Mouse (Mus musculus) CH12.LX (cell line): ENCODE data around the gene Zscan10. TPM values are rescaled to one million over a fixed set of nuclear protein-coding genes. Genes with fewer than 3 reads are reported as not detected.

Experiments
- DNase-seq: peaks from one replicate; pipeline ENCODE4 v3.0.0-alpha.2; 2013; ENCODE audit errors: extremely low read depth
- H3K27ac ChIP-seq: 2 replicates; pipeline ENCODE4 v1.5.1; 2012; ENCODE audit warnings: low read depth, mild to moderate bottlenecking, control low read depth, moderate library complexity; ENCODE audit not compliant: insufficient read depth
- H3K27me3 ChIP-seq: replicated peaks from 2 replicates; pipeline ENCODE3; 2012; ENCODE audit warnings: inconsistent platforms
- H3K36me3 ChIP-seq, 2 experiments: replicated peaks in 1 of 2; 2 replicates each; pipeline versions ENCODE3 to v1.6.1; 2012; ENCODE audit warnings: inconsistent platforms in 1 of 2, low read length in 1 of 2, mild to moderate bottlenecking in 1 of 2, mixed read lengths in 1 of 2, moderate library complexity in 1 of 2; ENCODE audit not compliant: control insufficient read depth in 1 of 2, insufficient read depth in 1 of 2
- H3K4me1 ChIP-seq, 2 experiments: 2 replicates each; pipeline ENCODE4 v1.6.1; 2012; ENCODE audit warnings: inconsistent platforms in 1 of 2, moderate library complexity in 1 of 2; ENCODE audit not compliant: insufficient read depth in 2 of 2, control insufficient read depth in 1 of 2
- H3K4me2 ChIP-seq: 2 replicates; pipeline ENCODE4 v1.6.1; 2012; ENCODE audit warnings: low read depth, mild to moderate bottlenecking, control low read depth; ENCODE audit not compliant: poor library complexity, insufficient read depth, severe bottlenecking
- H3K4me3 ChIP-seq, 3 experiments: fragments of 150-350 bp in 1 of 3; sonication (generic) in 1 of 3; replicated peaks in 1 of 3; 2 replicates each; pipeline versions ENCODE3 to v1.5.1; 2011 to 2012; ENCODE audit warnings: low read depth in 2 of 3, low read length in 2 of 3, mild to moderate bottlenecking in 2 of 3, moderate library complexity in 2 of 3, control low read depth in 1 of 3, improper control_type of control experiment in 1 of 3, inconsistent platforms in 1 of 3, mixed read lengths in 1 of 3; ENCODE audit not compliant: poor library complexity in 1 of 3
- H3K79me2 ChIP-seq: replicated peaks from 2 replicates; pipeline ENCODE4 v1.6.1; 2012; ENCODE audit warnings: mild to moderate bottlenecking, moderate library complexity; ENCODE audit not compliant: control insufficient read depth, poor library complexity, insufficient read depth, severe bottlenecking; ENCODE audit errors: extremely low read depth
- H3K9ac ChIP-seq: 2 replicates; pipeline ENCODE4 v1.6.1; 2012; ENCODE audit warnings: low read depth, mild to moderate bottlenecking, control low read depth, moderate library complexity; ENCODE audit not compliant: insufficient read depth
- H3K9me3 ChIP-seq: replicated peaks from 2 replicates; pipeline ENCODE3; 2012; ENCODE audit warnings: low read length, inconsistent platforms, mixed read lengths
- CHD2 ChIP-seq: IDR thresholded peaks from 2 replicates; pipeline ENCODE4 v1.6.1; 2011; ENCODE audit warnings: low read length, improper control_type of control experiment
- E2F4 ChIP-seq: IDR thresholded peaks from 2 replicates; pipeline ENCODE4 v1.6.1; 2011; ENCODE audit warnings: low read depth, low read length, improper control_type of control experiment; ENCODE audit not compliant: insufficient replicate concordance
- EP300 ChIP-seq: IDR thresholded peaks from 2 replicates; pipeline ENCODE4 v1.6.1; 2011; ENCODE audit warnings: low read length, improper control_type of control experiment
- GABPA ChIP-seq: IDR thresholded peaks from 2 replicates; pipeline ENCODE4 v1.6.1; 2012; ENCODE audit warnings: low read depth, low read length, improper control_type of control experiment, inconsistent platforms; ENCODE audit not compliant: insufficient replicate concordance
- JUN ChIP-seq: IDR thresholded peaks from 2 replicates; pipeline ENCODE4 v1.6.1; 2011; ENCODE audit warnings: low read depth, mild to moderate bottlenecking, low read length, improper control_type of control experiment, moderate library complexity; ENCODE audit not compliant: insufficient read depth
- MAFK ChIP-seq: IDR thresholded peaks from 2 replicates; pipeline ENCODE4 v1.6.1; 2011; ENCODE audit warnings: low read length, improper control_type of control experiment; ENCODE audit not compliant: insufficient replicate concordance
- MXI1 ChIP-seq: IDR thresholded peaks from 2 replicates; pipeline ENCODE4 v1.6.1; 2011; ENCODE audit warnings: mild to moderate bottlenecking, low read depth, low read length, improper control_type of control experiment
- MYC ChIP-seq: IDR thresholded peaks from 2 replicates; pipeline ENCODE4 v1.6.1; 2011; ENCODE audit warnings: low read depth, mild to moderate bottlenecking, improper control_type of control experiment, low read length
- RCOR1 ChIP-seq: conservative IDR thresholded peaks from 2 replicates; pipeline ENCODE4 v1.6.1; 2012; ENCODE audit warnings: low read depth, mild to moderate bottlenecking, inconsistent platforms, low read length, improper control_type of control experiment
- UBTF ChIP-seq: IDR thresholded peaks from 2 replicates; pipeline ENCODE4 v1.6.1; 2012; ENCODE audit warnings: low read depth, mild to moderate bottlenecking, inconsistent platforms, low read length, improper control_type of control experiment, moderate library complexity
- ZC3H11A ChIP-seq: IDR thresholded peaks from 2 replicates; pipeline ENCODE4 v1.6.1; 2012; ENCODE audit warnings: low read depth, mild to moderate bottlenecking, inconsistent platforms, low read length, improper control_type of control experiment
- ZNF384 ChIP-seq: IDR thresholded peaks from 2 replicates; pipeline ENCODE4 v1.6.1; 2012; ENCODE audit warnings: low read depth, low read length, improper control_type of control experiment, inconsistent platforms
- dilution Hi-C: fragments of 300-500 bp; cut with MboI; formaldehyde crosslinking; loops from 2 replicates; pipeline ENCODE4 v1.14.3; 2020; ENCODE audit warnings: low sequenced_read_pairs; ENCODE audit not compliant: extremely low pct_unique_long_range_greater_than_20kb, extremely low pct_ligation_motif_present
- in situ Hi-C: fragments of 300-500 bp; cut with MboI; formaldehyde crosslinking; loops from 3 replicates; pipeline ENCODE4 v1.14.3; 2019; ENCODE audit warnings: low sequenced_read_pairs, low pct_ligation_motif_present, low pct_unique_long_range_greater_than_20kb, mixed read lengths
- polyA plus RNA-seq: library from polyadenylated mRNA; unstranded; fragments of >175 nt; gene quantifications from 2 replicates; pipeline ENCODE4 v1.2.1, GENCODE M21; 2012; ENCODE audit warnings: low read depth; ENCODE audit not compliant: insufficient read length
- total RNA-seq, 2 experiments: library from RNA; depleted of rRNA; stranded (reverse); fragments of 300-350 nt in 1 of 2; fragments of >200 nt in 1 of 2; gene quantifications; 2 replicates each; pipeline ENCODE4 v1.2.3; 2012 to 2014

The Zscan10 gene
- total and polyA plus RNA-seq, 3 experiments, result not detected

DNA sequence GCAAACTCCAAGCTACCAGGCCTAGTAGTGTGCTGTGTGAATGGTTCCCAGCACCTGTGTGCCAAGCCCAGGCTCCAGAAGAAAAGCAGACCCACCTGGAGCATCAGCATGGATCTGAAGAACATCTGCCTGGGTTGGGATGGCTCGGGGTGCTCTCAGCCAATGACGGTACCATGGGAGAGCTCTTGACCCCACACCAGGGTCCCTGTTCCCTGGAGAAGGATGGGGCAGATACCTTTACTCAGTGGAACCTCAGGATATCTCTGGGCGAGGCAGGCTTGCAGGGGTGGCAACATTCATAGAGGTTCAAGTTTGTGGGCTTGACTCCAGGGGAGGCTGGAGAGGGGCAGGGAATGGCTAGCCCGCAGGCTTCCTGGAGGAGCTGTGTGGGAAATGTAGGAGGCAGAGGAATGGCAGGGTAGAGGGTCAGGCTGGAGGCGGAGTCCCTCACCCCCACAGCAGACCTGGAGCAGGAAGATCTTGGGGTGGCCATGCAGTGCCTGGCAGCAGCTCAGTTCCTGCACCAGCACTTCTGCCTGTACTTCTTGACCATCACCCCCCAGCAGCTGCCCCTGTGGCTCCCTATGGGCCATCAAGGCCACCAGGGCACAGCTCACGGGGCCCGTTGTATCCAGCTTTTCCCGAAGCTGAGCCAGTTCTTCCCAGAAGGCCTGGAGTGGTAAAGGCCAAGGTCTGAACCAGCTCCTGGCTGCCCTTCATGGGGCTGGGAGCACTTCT is 47.6 kb upstream of the Zscan10 start:
- dilution Hi-C loops (no loop called here), in situ Hi-C loops (loop anchor here (10.0 kb wide), 1 partner anchor 368 kb away; no protein-coding TSS in a partner anchor)
- DNase-seq, result no peak
- no peaks in the 10 kb centered on the region for H3K79me2 ChIP-seq
- H3K9me3 ChIP-seq, result no peaks in the 10 kb centered on the region
- no peak overlapping the region for H3K9ac ChIP-seq
- H3K36me3 ChIP-seq, result peaks cover 20 to 42% of the 10 kb centered on the region in 2 experiments
- no peak overlapping the region for H3K27ac ChIP-seq
- H3K4me3 ChIP-seq, result no peak overlapping the region
- H3K4me2 ChIP-seq, result no peak overlapping the region
- no peaks in the 10 kb centered on the region for H3K27me3 ChIP-seq
- peaks cover 0 to 19% of the 10 kb centered on the region in 2 experiments; a peak in 3 of 4 replicates for H3K4me1 ChIP-seq
- no peak for TF ChIP-seq MAFK
- no peak for TF ChIP-seq MXI1
- TF ChIP-seq CHD2, result no peak
- no peak for TF ChIP-seq ZC3H11A
- no peak for TF ChIP-seq E2F4
- TF ChIP-seq UBTF, result no peak
- no peak for TF ChIP-seq ZNF384
- no peak for TF ChIP-seq MYC
- TF ChIP-seq EP300, result no peak

DNA sequence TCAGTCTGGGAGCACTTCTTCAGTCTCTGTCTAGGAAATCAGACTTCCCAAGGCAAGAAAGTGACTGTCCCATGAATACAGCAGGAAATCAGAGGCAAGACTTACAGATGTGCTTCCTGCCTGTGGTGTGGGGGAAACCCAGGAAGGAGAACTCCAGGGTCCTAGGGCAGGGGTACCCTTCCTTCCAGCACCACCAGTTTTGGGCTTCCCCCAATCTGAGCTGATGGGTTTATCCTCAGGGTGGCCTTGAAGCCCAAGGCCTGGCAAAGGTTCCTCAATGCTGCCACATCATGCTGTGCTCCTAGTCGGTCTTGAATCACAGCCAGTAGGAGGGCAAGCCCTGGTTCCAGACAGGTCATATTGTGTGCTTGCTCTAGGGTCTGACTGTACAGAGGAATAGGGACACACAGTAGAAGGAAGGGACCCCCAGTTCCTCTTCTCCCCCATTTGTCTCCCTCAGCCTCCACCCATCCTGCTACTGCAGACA is 47.0 kb upstream of the Zscan10 start:
- Histone ChIP-seq H3K4me3 (no peak overlapping the region), H3K27me3 (no peaks in the 10 kb centered on the region), H3K4me2 (no peak overlapping the region), H3K9ac (no peak overlapping the region), H3K27ac (no peak overlapping the region), H3K4me1 (peaks cover 0 to 19% of the 10 kb centered on the region in 2 experiments; a peak in 3 of 4 replicates), H3K79me2 (no peaks in the 10 kb centered on the region), H3K9me3 (no peaks in the 10 kb centered on the region), H3K36me3 (peaks cover 22 to 48% of the 10 kb centered on the region in 2 experiments)
- dilution Hi-C loops, result no loop called here
- no peak for DNase-seq
- no peak for TF ChIP-seq CHD2
- no peak for TF ChIP-seq RCOR1
- TF ChIP-seq JUN, result no peak
- no peak for TF ChIP-seq GABPA
- no peak for TF ChIP-seq ZC3H11A
- in situ Hi-C loops, result loop anchor here (10.0 kb wide), 1 partner anchor 369 kb away; no protein-coding TSS in a partner anchor
